Mouse (Mus musculus) kidney, embryonic 15.5 days (tissue): ENCODE data around the gene Kcnq2. TPM values are rescaled to one million over a fixed set of nuclear protein-coding genes. Genes with fewer than 3 reads are reported as not detected.

Experiments
- ATAC-seq: fragments of 200-750 bp; cut with Nextera tagmentation; replicated peaks from 2 replicates; pipeline ENCODE4 v1.8.0; 2017; ENCODE audit warnings: moderate TSS enrichment; ENCODE audit not compliant: low FRiP score
- H3K27ac ChIP-seq: fragments of 300-500 bp; sonication (generic); 2 replicates; pipeline ENCODE4 v1.5.1; 2015; ENCODE audit warnings: mild to moderate bottlenecking, inconsistent platforms
- H3K27me3 ChIP-seq: fragments of 300-500 bp; sonication (generic); 2 replicates; pipeline ENCODE4 v1.6.1; 2015; ENCODE audit warnings: inconsistent platforms
- H3K36me3 ChIP-seq: fragments of 300-500 bp; sonication (generic); 2 replicates; pipeline ENCODE4 v1.6.1; 2015; ENCODE audit warnings: inconsistent platforms
- H3K4me1 ChIP-seq: fragments of 300-500 bp; sonication (generic); 2 replicates; pipeline ENCODE4 v1.6.1; 2015; ENCODE audit warnings: inconsistent platforms
- H3K4me2 ChIP-seq: fragments of 300-500 bp; sonication (generic); 2 replicates; pipeline ENCODE4 v1.6.1; 2015; ENCODE audit warnings: moderate library complexity, mild to moderate bottlenecking, inconsistent platforms
- H3K4me3 ChIP-seq: fragments of 300-500 bp; sonication (generic); replicated peaks from 2 replicates; pipeline ENCODE4 v1.5.1; 2015; ENCODE audit warnings: mild to moderate bottlenecking, inconsistent platforms
- H3K9ac ChIP-seq: fragments of 300-500 bp; sonication (generic); 2 replicates; pipeline ENCODE4 v1.6.1; 2015; ENCODE audit warnings: mild to moderate bottlenecking, inconsistent platforms
- H3K9me3 ChIP-seq: fragments of 300-500 bp; sonication (generic); replicated peaks from 2 replicates; pipeline ENCODE4 v1.6.1; 2016; ENCODE audit warnings: inconsistent platforms
- WGBS: fragments of 180-500 bp; shearing (Covaris S2); methylation state at CpG from one replicate; pipeline ENCODE4 v1.1.7; 2015; ENCODE audit warnings: mixed read lengths; 5-methylcytosine and 5-hydroxymethylcytosine counted together
- polyA plus RNA-seq: library from polyadenylated mRNA; unstranded; fragments of >200 nt; fragmentation: Nextera tagmentation; extraction: Ambion mirVana; gene quantifications from 2 replicates; pipeline ENCODE4 v1.2.1, GENCODE M21; 2015

Kcnq2 gene
- polyA plus RNA-seq, 1 experiment from 2014 or later = 0.68 TPM

DNA sequence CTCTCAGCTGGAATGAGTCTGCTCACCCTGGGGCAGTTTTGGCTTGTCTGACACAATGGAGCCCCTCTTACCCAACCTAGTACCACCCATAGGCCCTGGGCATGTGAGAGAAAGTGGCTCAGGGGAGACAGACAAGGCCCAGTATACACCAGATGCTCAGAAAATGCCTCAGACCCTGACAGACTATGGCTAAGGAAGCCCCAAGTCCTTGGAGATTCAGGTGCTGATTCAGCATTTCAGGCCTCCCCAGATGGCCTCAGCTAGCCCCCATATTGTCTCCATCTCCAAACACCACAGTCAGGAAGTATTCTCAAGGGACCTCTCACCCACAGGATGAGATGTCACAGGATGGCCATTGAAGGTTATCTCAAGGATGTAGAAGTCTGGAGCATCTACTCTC, 12.5 kb downstream of the Kcnq2 start:
- Histone ChIP-seq H3K9me3 (no peaks in the 10 kb centered on the region), H3K36me3 (no peaks in the 10 kb centered on the region), H3K4me3 (no peak overlapping the region), H3K27me3 (peaks cover 17% of the 10 kb centered on the region), H3K4me1 (no peaks in the 10 kb centered on the region), H3K27ac (no peak overlapping the region), H3K4me2 (no peak overlapping the region), H3K9ac (no peak overlapping the region)
- no peak for ATAC-seq

GRCm38 (mm10) chr2:181120922-181121449, 14.1 kb downstream of the Kcnq2 start:
- no peak overlapping the region for H3K9ac ChIP-seq
- no peak for ATAC-seq
- H3K9me3 ChIP-seq = no peaks in the 10 kb centered on the region
- H3K4me3 ChIP-seq = no peak overlapping the region
- H3K36me3 ChIP-seq = no peaks in the 10 kb centered on the region
- 89% methylated on average over 4 of the region's 4 CpGs for WGBS
- no peak overlapping the region for H3K27ac ChIP-seq
- no peak overlapping the region for H3K4me2 ChIP-seq
- peaks cover 12% of the 10 kb centered on the region; the same call in 1 of the 2 replicates for H3K27me3 ChIP-seq
- no peaks in the 10 kb centered on the region for H3K4me1 ChIP-seq

DNA sequence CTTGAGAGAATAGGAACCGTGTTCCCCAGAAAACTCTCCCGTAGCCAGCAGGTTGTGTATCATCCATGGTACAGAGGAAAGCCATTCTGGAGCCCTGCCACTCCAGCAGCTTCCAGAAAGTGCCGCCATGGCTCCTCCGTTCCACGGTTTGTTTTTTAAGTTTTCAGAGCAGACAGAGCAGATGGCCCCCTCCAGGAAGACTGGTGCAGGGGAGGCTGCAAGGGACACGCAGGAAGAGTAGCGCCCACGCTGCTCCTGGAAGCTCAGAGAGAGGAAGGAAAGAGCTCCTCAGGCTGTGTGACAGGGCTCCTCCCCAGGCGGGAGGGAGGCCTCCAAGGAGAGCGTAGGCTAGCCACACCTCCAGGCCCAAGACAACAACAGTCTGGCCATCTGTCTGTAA, 15.1 kb downstream of the Kcnq2 start:
- Histone ChIP-seq H3K36me3 (no peaks in the 10 kb centered on the region), H3K4me2 (no peak overlapping the region)
- WGBS = 17% methylated on average over 10 of the region's 10 CpGs

GRCm38 (mm10) chr2:181116436-181116835, 18.7 kb downstream of the Kcnq2 start:
- Histone ChIP-seq H3K27me3 (peaks cover 10% of the 10 kb centered on the region; the same call in 1 of the 2 replicates), H3K9me3 (no peaks in the 10 kb centered on the region), H3K4me2 (no peak overlapping the region), H3K27ac (no peak overlapping the region), H3K4me3 (no peak overlapping the region), H3K4me1 (no peaks in the 10 kb centered on the region), H3K9ac (no peak overlapping the region), H3K36me3 (no peaks in the 10 kb centered on the region)
- WGBS = 87% methylated on average over 5 of the region's 5 CpGs
- ATAC-seq = no peak

More for the DNA sequence above, 15.1 kb downstream of the Kcnq2 start:
- H3K27me3 ChIP-seq = peaks cover 10% of the 10 kb centered on the region; the same call in 1 of the 2 replicates
- H3K9ac ChIP-seq = no peak overlapping the region
- no peak overlapping the region for H3K4me3 ChIP-seq
- no peaks in the 10 kb centered on the region for H3K9me3 ChIP-seq
- no peak overlapping the region for H3K27ac ChIP-seq
- no peaks in the 10 kb centered on the region for H3K4me1 ChIP-seq
- ATAC-seq = no peak

- no peak for ATAC-seq
- H3K4me1 ChIP-seq = no peaks in the 10 kb centered on the region
- no peak overlapping the region for H3K4me3 ChIP-seq
- no peaks in the 10 kb centered on the region for H3K9me3 ChIP-seq
- WGBS = 83% methylated on average over 3 of the region's 3 CpGs
- peaks cover 6% of the 10 kb centered on the region; the same call in 1 of the 2 replicates for H3K27me3 ChIP-seq
- no peaks in the 10 kb centered on the region for H3K36me3 ChIP-seq
- H3K4me2 ChIP-seq = no peak overlapping the region
- H3K27ac ChIP-seq = no peak overlapping the region
- H3K9ac ChIP-seq = no peak overlapping the region
Measured at GRCm38 (mm10) chr2:181115367-181115766, 19.7 kb downstream of the Kcnq2 start.

DNA sequence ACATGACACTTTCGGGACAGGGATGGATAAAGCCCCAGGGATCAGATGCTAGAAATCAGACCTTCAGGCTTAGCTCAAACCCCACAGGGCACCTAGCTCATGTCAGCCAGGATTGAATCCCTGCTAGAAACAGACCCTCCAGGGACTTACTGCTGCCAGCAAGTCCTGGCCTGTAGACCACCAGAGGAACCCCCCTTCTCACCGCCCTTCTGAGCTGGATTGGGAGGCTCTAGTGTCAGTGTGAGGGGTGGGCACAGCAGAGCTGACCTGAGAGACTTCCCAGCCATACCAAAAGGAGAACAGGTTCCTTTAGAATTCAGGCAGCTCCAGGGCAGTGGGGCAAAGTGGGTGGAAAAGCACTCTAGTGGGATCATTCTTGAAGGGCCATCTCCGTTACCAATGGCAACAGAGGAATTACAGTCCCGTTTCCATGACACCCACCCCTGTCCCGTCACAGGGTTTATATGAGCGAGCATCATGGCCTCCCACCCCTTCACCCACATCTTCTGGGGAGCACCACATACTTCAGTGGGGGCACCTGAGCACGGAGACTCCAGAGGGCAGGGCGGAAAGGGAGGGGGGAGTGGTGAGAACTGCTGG, 21.2 kb downstream of the Kcnq2 start:
- ATAC-seq = no peak
- Histone ChIP-seq H3K27me3 (no peaks in the 10 kb centered on the region; the same call in 1 of the 2 replicates), H3K36me3 (no peaks in the 10 kb centered on the region), H3K9me3 (no peaks in the 10 kb centered on the region), H3K4me3 (no peak overlapping the region), H3K4me1 (no peaks in the 10 kb centered on the region), H3K27ac (no peak overlapping the region), H3K4me2 (no peak overlapping the region), H3K9ac (no peak overlapping the region)
- 73% methylated on average over 8 of the region's 8 CpGs for WGBS

DNA sequence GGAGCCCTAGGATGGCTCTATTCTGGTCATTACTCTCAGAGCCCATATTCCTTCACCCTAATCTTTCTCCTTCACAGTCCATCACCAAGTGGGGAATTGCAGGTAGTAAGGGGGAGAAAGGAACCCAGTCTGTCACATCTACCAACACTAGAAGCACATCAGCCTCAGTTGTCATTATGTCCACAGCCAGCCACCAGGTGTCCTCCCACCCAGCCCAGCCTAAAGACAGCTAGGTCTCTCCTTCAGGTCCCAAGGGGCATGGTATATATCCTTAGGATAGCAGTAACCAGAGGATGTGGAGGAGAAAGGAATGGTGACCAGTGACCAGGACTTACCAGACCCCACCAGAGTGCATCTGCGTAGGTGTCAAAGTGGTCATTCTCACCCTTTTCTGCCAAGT, 23.4 kb downstream of the Kcnq2 start:
- no peak for ATAC-seq
- H3K9me3 ChIP-seq = no peaks in the 10 kb centered on the region
- no peaks in the 10 kb centered on the region for H3K36me3 ChIP-seq
- no peaks in the 10 kb centered on the region for H3K27me3 ChIP-seq
- no peak overlapping the region for H3K4me3 ChIP-seq
- no peak overlapping the region for H3K9ac ChIP-seq
- H3K27ac ChIP-seq = no peak overlapping the region
- H3K4me1 ChIP-seq = no peaks in the 10 kb centered on the region
- WGBS = 79% methylated on average over 1 of the region's 1 CpGs
- no peak overlapping the region for H3K4me2 ChIP-seq

DNA sequence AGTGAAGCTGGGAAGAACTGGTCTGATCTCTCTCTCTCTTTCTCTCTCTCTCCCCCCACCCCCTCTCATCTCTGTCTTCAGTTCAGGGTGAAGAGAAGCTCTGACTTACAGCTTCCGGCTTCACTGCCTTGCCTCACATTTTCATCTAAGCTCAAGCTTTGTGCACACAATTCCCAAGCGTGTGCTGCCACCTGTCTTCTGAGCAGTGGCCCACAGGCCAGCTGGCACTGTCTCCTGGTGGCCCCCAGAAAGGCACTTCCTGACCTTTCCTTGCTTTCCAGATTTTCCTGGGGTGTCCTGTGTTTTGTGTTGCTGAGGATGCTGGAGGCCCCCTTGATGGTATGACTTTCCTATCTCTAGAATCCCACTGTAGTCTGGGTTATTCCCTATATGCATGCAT, 31.0 kb downstream of the Kcnq2 start:
- H3K4me2 ChIP-seq = no peak overlapping the region
- 54% methylated on average over 2 of the region's 2 CpGs for WGBS
- H3K9ac ChIP-seq = no peak overlapping the region
- H3K4me3 ChIP-seq = no peak overlapping the region
- ATAC-seq = no peak
- H3K27ac ChIP-seq = no peak overlapping the region
- H3K9me3 ChIP-seq = no peaks in the 10 kb centered on the region
- no peaks in the 10 kb centered on the region for H3K27me3 ChIP-seq
- H3K4me1 ChIP-seq = 0 out of 2 replicates have a peak, but pooled peaks cover 5% of the 10 kb centered on the region
- no peaks in the 10 kb centered on the region for H3K36me3 ChIP-seq

DNA sequence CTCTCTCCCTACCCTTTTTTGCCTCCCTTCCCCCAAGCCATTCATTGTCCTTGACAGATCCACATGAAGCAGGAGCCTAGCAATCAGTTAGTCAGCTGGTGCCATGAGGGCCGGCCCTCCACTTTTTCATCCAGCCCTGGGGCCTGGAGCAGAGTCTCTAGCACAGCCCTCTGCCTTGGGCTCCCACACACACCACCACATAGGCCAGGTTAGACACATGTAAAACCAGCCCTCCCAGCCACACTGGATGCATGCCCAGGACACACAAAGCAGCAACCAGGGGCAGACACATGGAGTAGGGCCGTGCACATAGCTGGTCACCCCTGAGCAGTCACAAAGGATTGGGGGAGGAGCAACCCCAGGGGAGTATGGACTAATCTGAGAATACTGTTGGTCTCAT, 32.9 kb downstream of the Kcnq2 start:
- Histone ChIP-seq H3K27me3 (0 out of 2 replicates have a peak, but pooled peaks cover 3% of the 10 kb centered on the region), H3K4me3 (no peak overlapping the region), H3K4me1 (0 out of 2 replicates have a peak, but pooled peaks cover 5% of the 10 kb centered on the region), H3K27ac (no peak overlapping the region), H3K9ac (no peak overlapping the region), H3K4me2 (no peak overlapping the region), H3K9me3 (no peaks in the 10 kb centered on the region), H3K36me3 (no peaks in the 10 kb centered on the region)
- 18% methylated on average over 2 of the region's 2 CpGs for WGBS
- ATAC-seq = peak; percentile 64; the same call in 1 of the 2 replicates

- Histone ChIP-seq H3K27me3 (peaks cover 3% of the 10 kb centered on the region; the same call in 1 of the 2 replicates), H3K36me3 (no peaks in the 10 kb centered on the region), H3K4me1 (0 out of 2 replicates have a peak, but pooled peaks cover 5% of the 10 kb centered on the region), H3K4me2 (no peak overlapping the region), H3K27ac (no peak overlapping the region), H3K9me3 (no peaks in the 10 kb centered on the region), H3K9ac (no peak overlapping the region), H3K4me3 (no peak overlapping the region)
- 66% methylated on average over 1 of the region's 1 CpGs for WGBS
- no peak for ATAC-seq
Measured at GRCm38 (mm10) chr2:181101626-181102025, 33.5 kb downstream of the Kcnq2 start.

- Histone ChIP-seq H3K27ac (no peak overlapping the region), H3K4me1 (0 out of 2 replicates have a peak, but pooled peaks cover 5% of the 10 kb centered on the region), H3K27me3 (peaks cover 9% of the 10 kb centered on the region), H3K9me3 (no peaks in the 10 kb centered on the region), H3K4me2 (no peak overlapping the region), H3K36me3 (no peaks in the 10 kb centered on the region), H3K9ac (no peak overlapping the region), H3K4me3 (no peak overlapping the region)
- 91% methylated on average over 2 of the region's 2 CpGs for WGBS
- no peak for ATAC-seq
Measured at GRCm38 (mm10) chr2:181100087-181100486, 35.0 kb downstream of the Kcnq2 start.

GRCm38 (mm10) chr2:181090123-181090522, 45.0 kb downstream of the Kcnq2 start:
- Histone ChIP-seq H3K9ac (no peak overlapping the region), H3K27me3 (0 out of 2 replicates have a peak, but pooled peaks cover 2% of the 10 kb centered on the region), H3K36me3 (no peaks in the 10 kb centered on the region), H3K4me1 (no peaks in the 10 kb centered on the region), H3K27ac (no peak overlapping the region), H3K4me3 (no peak overlapping the region), H3K9me3 (no peaks in the 10 kb centered on the region), H3K4me2 (no peak overlapping the region)
- WGBS = 71% methylated on average over 3 of the region's 3 CpGs
- ATAC-seq = no peak
